Mouse (Mus musculus): ENCODE measurements at regions not wholly inside any gene's neighbourhood (a gene's known extent, or its start where the extent isn't known, plus 50 kb on each side); places are given as distances from the start of the nearest gene placed in this dataset.

GRCm38 (mm10) chr7:70618270-70618669, 251.7 kb upstream of the Nr2f2 start:
- intact Hi-C loops (cut with DNase I) = no loop called here
- DNase-seq (ENCODE audit: extremely low spot score in 1 of 2, low spot score in 2 of 2) = no peak

GRCm38 (mm10) chr7:70606511-70606910, 240.0 kb upstream of the Nr2f2 start:
- intact Hi-C loops (cut with DNase I) = no loop called here
- no peak for DNase-seq (ENCODE audit: extremely low spot score in 1 of 2, low spot score in 2 of 2)

DNA sequence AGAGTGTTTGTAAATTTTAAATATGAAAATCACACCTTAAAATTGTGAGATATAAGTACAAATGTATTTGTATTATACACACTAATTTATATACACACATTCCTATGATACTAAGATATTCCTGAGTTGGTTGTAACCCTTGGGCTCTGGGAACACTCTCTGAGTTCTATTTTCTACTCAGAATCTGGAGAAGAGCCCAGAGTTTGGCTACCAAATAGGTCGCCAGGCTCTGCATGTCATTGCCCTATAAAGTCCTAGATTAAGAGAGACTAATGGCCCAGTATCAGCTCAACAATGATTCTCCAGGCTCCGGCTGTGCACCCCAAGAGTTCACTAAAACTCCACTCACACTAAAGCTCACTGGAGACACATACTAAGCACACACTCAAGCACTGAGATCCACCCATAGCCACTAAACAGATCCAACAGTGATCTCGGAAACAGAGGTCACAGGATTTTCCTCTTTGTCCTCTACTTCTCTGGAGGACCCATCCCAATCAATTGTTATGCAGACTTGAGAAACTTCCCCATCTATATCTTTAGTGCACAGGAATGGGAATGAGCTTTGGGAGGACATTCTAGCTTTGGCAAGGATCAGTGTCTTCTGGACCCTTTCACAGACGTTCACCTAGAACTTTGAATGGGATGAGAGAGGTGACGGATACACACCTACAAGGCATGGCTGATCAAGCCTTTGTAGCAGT, 238.1 kb upstream of the Nr2f2 start:
- no peak for DNase-seq (ENCODE audit: extremely low spot score in 1 of 2, low spot score in 2 of 2)
- intact Hi-C loops (cut with DNase I) = no loop called here

GRCm38 (mm10) chr7:70593027-70593426, 226.5 kb upstream of the Nr2f2 start:
- intact Hi-C loops (cut with DNase I) = no loop called here
- DNase-seq (ENCODE audit: extremely low spot score in 1 of 2, low spot score in 2 of 2) = no peak

DNA sequence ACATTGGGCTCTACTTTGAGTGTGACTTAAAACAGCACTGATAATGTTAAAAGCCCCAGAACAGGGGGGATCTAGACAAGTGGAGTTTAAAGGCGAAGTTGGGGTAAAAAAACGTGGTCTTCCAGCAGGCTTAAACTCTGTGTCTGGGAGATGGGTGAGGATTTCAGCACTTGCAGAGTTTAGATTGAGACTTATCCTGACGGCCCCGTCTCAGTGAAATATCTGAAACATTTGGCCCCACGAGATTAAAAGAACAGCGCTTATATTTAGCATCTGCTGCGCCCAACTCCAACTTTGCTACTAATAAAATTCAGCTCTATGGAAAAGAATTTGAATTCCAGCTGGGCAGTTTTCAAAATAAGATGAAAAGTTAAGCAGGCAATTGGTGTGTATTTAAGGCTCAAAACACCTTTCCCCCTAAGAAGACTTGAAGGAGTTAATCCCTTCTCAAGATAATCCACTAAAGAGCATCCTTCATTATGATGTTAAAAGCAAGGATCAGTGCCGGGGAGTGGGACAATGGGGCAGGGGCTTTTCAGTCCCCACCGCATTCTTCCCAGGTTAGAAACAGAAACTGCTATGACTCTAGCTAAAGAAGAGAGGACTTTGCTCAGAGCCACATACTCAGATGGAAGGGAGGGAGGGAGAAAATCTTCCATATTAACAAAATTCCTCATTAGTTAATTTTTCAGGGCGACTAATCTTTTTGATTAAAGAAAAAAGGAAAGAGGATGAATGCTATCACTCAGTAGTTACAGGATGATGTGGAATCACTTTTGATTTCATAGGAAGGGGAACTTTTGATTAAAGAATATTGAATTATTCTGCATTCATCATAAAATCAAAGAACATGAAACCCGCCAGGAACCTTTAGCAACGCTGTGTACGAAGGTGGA, 225.1 kb upstream of the Nr2f2 start:
- DNase-seq (ENCODE audit: extremely low spot score in 1 of 2, low spot score in 2 of 2) = no peak
- intact Hi-C loops (cut with DNase I) = no loop called here

GRCm38 (mm10) chr7:70589713-70590112, 223.2 kb upstream of the Nr2f2 start:
- no peak for DNase-seq (ENCODE audit: extremely low spot score in 1 of 2, low spot score in 2 of 2)
- intact Hi-C loops (cut with DNase I) = no loop called here

DNA sequence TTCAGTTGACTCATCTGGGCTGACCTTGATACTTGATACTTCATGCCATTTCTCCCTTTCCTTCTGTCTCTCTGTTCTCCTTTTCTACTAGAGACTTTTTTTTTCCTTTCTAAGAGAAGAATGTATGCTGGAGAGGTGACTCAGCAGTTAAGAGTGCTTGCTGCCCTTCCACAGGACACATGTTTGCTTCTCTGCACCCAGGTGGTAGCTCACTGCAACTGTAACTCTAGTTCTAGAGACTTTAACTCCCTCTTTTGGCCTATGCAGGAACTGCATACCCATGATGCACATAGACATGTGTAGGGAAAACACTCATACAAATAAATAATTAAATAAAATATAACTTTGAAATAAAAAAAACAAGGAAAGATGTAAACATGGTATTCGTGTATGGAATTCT, 221.5 kb upstream of the Nr2f2 start:
- DNase-seq (ENCODE audit: extremely low spot score in 1 of 2, low spot score in 2 of 2) = no peak
- intact Hi-C loops (cut with DNase I) = no loop called here

DNA sequence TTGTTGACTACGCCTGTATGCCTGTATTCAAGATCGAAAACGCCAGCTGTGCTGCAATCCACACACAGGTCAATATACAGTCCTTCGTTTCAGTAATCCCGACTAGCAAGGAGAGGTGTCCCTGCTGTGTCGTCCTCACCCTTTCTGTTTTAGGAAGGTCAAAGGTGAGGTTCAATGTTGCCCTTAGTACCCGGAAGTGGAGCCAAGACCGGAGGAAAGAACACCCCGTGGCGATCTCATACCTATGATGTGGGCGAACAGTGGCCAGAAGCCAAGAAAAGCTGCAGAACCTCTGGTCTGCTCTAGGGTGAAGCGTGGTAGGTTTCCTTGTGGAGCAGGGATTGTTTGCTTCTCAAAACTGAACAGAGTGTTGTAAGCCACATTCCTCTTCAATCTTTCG, 217.9 kb upstream of the Nr2f2 start:
- intact Hi-C loops (cut with DNase I) = no loop called here
- peak in 1 of 2 experiments; percentile 25 for DNase-seq (ENCODE audit: extremely low spot score in 1 of 2, low spot score in 2 of 2)

DNA sequence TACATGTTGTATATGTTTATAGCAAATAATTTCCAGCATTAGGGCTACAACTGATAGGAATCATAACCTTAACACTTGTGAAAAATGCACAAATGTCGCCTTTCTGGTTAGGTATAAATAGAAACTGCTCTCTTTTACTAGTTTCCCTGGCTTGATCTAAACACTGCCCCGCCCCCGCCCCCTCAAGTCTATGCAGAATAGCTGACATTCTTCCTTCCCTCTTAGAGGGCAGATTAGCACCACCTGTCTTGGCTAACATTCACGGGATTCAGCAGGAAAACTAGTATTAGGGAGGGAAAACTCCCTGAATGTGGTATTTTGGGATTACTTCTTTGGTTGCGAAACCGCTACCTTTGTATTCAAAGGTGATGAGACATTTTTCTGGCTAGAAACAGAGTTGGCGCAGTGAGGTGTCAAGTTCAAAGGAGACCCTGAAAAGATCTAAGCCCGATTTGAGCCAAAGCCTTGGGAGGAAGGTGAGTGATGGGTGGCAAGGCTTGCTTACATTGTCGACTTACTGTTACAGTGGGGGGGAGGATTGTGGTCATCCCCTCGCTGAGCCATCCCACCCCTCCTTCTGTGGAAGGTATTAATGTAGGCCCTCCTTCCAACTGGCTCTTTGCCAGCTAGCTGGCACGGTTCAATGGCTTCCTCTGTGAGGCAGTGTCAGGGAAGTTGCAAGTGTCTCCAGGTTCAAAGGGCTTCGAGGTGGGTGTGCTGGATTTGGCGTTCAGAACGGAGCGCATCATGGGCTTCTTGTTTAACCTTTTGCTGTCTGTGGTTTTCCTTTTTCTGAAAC, 209.8 kb upstream of the Nr2f2 start:
- intact Hi-C loops (cut with DNase I) = no loop called here
- DNase-seq (ENCODE audit: extremely low spot score in 1 of 2, low spot score in 2 of 2) = peak in 1 of 2 experiments; percentile 26

GRCm38 (mm10) chr7:70575614-70576013, 209.1 kb upstream of the Nr2f2 start:
- no peak for DNase-seq (ENCODE audit: extremely low spot score in 1 of 2, low spot score in 2 of 2)
- intact Hi-C loops (cut with DNase I) = no loop called here

DNA sequence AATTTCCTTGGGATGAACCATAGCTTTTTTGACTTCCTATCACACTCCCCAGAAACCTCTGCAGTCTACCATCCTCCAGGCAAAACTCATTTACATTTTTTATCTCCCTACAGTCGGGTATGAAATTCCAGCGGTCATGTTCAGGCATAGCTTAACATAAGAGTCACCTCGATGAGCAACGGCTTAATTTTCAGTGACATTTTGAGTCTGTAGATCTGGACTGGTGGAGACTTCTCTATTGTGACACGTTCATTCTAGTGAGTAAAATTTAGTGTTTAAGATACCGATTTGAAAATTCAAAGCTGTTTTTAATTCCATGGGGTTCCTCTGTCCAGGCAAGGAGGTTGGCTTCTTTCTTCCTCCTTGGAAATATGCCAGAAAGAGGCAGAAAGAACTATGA, 207.7 kb upstream of the Nr2f2 start:
- DNase-seq (ENCODE audit: extremely low spot score in 1 of 2, low spot score in 2 of 2) = no peak
- intact Hi-C loops (cut with DNase I) = no loop called here

DNA sequence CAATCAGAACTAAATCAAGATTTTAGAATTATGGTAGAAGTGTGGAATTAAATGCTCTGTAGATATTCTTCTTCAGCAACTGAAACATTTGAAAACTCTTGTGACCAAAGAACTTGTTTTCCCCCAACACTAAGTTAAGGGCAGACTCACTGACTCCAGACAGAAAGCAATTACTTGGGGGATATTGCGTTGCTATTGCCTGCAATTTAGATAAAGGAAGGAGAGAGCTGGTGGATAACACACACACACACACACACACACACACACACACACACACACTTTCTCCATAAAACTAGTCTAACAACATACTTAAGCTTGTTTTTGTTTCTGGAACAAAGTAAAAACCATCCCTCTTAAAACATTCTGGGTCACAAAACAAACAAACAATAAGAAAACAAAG, 198.5 kb upstream of the Nr2f2 start:
- intact Hi-C loops (cut with DNase I) = no loop called here

GRCm38 (mm10) chr7:70548936-70549450, 182.5 kb upstream of the Nr2f2 start:
- no peak for DNase-seq (ENCODE audit: extremely low spot score in 1 of 2, low spot score in 2 of 2)
- intact Hi-C loops (cut with DNase I) = no loop called here

More for the DNA sequence above, 198.5 kb upstream of the Nr2f2 start:
- no peak for DNase-seq (ENCODE audit: extremely low spot score in 1 of 2, low spot score in 2 of 2)

DNA sequence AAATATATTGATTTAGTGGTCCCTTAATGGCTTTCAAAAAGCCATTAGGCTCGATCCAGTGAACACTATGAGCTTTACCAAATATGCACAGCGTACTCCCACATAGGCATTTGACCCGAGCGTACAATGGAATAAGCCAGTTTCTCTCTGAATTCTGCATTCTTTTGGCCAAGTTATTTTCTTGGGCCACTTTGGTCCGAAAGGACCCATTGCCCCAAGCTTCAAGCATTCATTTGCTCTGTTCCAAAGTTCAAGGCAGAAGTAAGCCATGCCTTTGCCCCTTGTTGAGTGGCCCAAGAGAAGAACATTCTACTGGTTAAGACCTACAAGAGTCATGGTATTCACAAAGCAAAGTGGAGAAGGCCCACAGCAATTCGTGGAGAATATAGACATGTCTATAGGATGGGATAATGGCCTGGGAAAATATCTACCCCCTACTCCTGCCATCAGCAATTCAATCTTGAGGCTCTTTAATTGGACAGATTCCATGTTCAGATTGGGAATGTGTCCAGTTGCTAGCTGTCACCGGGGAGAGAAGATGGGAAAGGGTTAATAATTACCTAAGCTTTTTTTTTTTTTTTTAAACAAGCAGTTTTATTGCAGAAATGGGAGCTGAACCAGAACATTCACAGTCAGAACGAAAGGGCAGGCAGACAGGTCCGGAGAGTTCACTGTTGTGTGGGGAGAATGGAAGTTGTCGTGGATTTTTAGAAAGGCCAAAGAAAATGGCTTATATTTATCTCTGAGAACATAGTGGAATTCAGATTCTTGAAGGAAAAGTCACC, 175.5 kb upstream of the Nr2f2 start:
- intact Hi-C loops (cut with DNase I) = no loop called here

DNA sequence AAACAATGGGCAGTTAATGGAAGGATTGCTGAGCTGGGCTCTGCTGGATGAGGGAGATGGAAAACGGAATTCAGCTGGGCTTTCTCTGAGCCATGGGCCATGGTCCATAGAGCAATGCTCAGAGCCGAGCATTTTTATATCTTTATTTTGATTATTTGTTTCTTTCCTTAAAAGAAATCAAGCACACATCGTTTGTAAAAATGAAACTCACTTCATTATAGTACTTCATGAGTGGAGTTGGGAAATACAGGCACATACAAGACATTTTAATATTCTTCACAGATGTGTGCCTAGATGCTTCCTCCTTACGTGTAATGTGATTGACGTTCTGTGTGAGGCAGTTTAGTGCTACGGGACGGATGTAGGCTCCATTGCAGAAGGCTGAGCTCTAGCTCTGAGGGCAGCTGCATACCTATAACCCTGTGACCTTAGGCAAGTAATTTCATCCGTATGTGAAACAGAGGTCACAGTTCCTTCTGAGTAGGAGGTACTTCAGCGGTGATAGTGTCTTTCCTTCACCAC, 172.6 kb upstream of the Nr2f2 start:
- DNase-seq (ENCODE audit: extremely low spot score in 1 of 2, low spot score in 2 of 2) = no peak
- intact Hi-C loops (cut with DNase I) = no loop called here

More for the DNA sequence above, 175.5 kb upstream of the Nr2f2 start:
- DNase-seq (ENCODE audit: extremely low spot score in 1 of 2, low spot score in 2 of 2) = no peak

- intact Hi-C loops (cut with DNase I) = no loop called here
- no peak for DNase-seq (ENCODE audit: extremely low spot score in 1 of 2, low spot score in 2 of 2)
Observed at GRCm38 (mm10) chr7:70536046-70536445, 169.5 kb upstream of the Nr2f2 start.

DNA sequence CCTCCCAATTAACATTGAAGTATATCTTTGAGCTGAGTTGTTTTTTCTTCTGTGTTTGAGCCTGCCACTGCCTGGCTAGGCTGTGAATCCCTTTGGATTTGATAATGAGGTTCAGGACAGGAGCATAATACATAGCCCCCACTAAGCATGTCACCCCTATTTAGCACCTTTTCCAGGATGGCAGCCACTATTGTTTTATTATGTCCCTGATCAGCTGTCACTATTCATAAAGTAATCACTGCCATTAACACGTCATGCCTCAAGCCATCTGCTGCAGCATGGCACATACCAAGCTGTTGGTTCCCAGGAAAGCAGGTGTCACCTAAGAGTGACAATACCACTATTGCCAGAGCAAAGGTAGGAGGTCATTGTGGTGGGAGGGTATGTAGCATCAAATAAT, 167.0 kb upstream of the Nr2f2 start:
- intact Hi-C loops (cut with DNase I) = no loop called here
- no peak for DNase-seq (ENCODE audit: extremely low spot score in 1 of 2, low spot score in 2 of 2)

- no peak for DNase-seq (ENCODE audit: extremely low spot score in 1 of 2, low spot score in 2 of 2)
- intact Hi-C loops (cut with DNase I) = no loop called here
Observed at GRCm38 (mm10) chr7:70527921-70528320, 161.4 kb upstream of the Nr2f2 start.
